Mouse (Mus musculus) regulatory T cell (primary cell): ENCODE measurements around the gene Rbbp8nl.

Experiments
- in situ Hi-C: fragments of 300-600 bp; cut with MboI, MseI; formaldehyde crosslinking; loops from one replicate; pipeline ENCODE4 v1.15.1; 2025; ENCODE audit warnings: high pct_unique_total_duplicates

The Rbbp8nl gene

DNA sequence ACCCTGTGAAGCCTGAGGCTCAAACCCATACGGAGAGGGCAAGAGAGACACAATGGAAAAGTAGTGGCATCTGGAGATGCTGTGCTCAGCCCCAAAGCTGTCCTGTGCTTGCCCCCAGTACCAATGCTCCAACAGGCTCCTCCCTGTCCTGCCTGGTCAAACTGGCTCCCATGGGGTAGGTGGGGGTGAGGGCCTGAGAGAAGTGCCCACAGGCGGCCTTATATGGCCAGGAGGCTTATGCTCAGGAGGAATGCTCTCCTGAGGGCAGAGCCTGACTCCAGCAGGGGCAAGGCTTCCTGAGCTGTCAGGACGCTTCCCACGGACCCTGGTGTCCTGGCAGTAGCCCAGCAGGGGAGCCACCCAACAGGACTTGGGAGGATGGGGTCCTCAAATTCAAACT lies 59.2 kb downstream of the Rbbp8nl start:
- in situ Hi-C loops, result no loop called here

DNA sequence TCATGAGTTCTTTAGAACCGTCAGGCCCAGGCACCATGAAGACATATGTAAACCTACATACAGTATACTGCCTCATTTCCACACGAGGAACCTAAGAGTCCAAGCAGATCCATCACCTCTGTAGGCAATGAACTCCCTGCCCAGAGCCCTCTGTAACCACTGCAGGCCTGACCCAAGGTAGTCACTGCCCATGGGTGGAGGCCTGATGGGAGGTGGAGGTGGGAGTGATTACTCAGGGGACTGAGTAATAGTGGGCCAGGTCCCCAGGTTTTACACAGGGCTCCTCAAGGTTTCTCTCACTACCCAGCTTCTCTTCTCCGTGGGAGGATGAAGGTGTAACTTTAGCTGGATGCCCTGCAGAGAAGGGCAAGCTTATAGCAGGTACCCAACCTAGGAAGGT lies 60.5 kb downstream of the Rbbp8nl start:
- in situ Hi-C loops, result loop anchor here (10.0 kb wide), 1 partner anchor 1536 kb away; the partner anchor contains the start of gene Myt1

DNA sequence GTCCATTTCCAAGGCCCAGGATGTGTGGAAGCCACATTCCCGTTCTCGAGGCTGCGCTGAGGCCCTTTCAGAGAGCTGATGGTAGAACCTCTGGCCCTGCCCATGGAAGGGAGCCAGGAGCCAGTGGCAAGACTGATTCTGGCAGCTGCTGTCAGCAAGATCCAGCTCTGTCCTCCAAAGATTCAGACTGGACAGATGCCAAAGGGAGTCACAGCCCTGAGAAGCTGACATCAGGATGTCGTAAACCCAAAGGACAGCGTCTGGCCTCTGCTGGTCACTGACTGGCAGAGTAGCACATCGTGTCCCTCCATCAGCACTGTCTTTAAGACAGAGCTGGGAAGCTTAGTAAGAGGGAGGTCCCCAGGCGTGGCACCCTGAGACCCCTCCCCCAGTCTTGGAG lies 61.1 kb downstream of the Rbbp8nl start:
- in situ Hi-C loops, result loop anchor here (10.0 kb wide), 1 partner anchor 1536 kb away; the partner anchor contains the start of gene Myt1

DNA sequence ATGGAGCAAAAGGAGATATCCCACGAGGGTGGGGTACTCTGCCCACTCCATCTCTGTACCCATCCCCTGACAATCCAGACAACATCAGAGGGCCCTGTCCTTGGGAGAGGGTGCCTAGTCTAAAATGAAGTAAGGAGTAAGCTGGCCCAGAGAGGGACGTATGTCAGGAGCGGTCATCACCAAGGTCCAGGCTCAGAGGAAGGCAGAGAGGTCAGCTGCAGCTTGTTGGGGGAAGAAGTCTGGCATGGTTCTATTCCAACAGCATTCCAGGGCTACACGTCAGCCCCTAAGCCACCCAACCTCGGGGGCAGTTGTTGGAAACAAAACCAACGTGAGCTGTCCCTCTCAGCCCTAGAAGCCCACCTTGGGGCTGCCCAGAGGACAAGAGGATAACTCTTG lies 61.6 kb downstream of the Rbbp8nl start:
- in situ Hi-C loops, result loop anchor here (10.0 kb wide), 1 partner anchor 1537 kb away; the partner anchor contains the start of gene Myt1
